Mouse (Mus musculus) brain, embryonic 14.5 days (tissue): ENCODE data around the gene Cplx3.

ENCODE experiments used
- CTCF ChIP-seq: fragments of 200-500 bp; IDR thresholded peaks from 2 replicates; pipeline ENCODE4 v1.5.1; 2012; ENCODE audit warnings: inconsistent platforms, mild to moderate bottlenecking, moderate library complexity, borderline replicate concordance; ENCODE audit not compliant: insufficient read depth, insufficient read length; ENCODE audit errors: extremely low read depth
- POLR2A ChIP-seq: fragments of 200-500 bp; IDR thresholded peaks from 2 replicates; pipeline ENCODE4 v1.6.1; 2012; ENCODE audit warnings: mild to moderate bottlenecking, inconsistent platforms, borderline replicate concordance; ENCODE audit not compliant: poor library complexity, insufficient read depth, insufficient read length, severe bottlenecking; ENCODE audit errors: extremely low read depth

GRCm38 (mm10) chr9:57552139-57552887 lies 53.8 kb downstream of the Cplx3 start, which contains the start of gene Mpi:
- TF ChIP-seq CTCF (no peak), POLR2A (peak; percentile 55; the same call in 1 of the 2 replicates)
